Mouse (Mus musculus): Measurements from ENCODE around the gene Tmem189. TPM values are rescaled to one million over a fixed set of nuclear protein-coding genes. Genes with fewer than 3 reads are reported as not detected.

The Tmem189 gene
- polyA plus RNA-seq, 1 experiment from 2014 or later = 33.4 TPM

GRCm38 (mm10) chr2:167671101-167671633 is 18.5 kb downstream of the Tmem189 start:
- WGBS = 85% methylated on average over 5 of the region's 5 CpGs
- Histone ChIP-seq H3K4me2 (no peak overlapping the region), H3K27me3 (replicated peaks) (no peaks in the 10 kb centered on the region), H3K9me3 (no peaks in the 10 kb centered on the region), H3K36me3 (replicated peaks) (no peaks in the 10 kb centered on the region), H3K27ac (no peak overlapping the region), H3K9ac (no peak overlapping the region), H3K4me1 (peaks cover 2% of the 10 kb centered on the region; the same call in 1 of the 2 replicates), H3K4me3 (no peak overlapping the region)
- no peak for ATAC-seq (replicated peaks)

- no peaks in the 10 kb centered on the region for H3K27me3 ChIP-seq (replicated peaks)
- H3K9me3 ChIP-seq = no peaks in the 10 kb centered on the region
- H3K4me2 ChIP-seq = no peak overlapping the region
- no peak overlapping the region for H3K9ac ChIP-seq
- H3K36me3 ChIP-seq (replicated peaks) = no peaks in the 10 kb centered on the region
- H3K27ac ChIP-seq = no peak overlapping the region
- peaks cover 2% of the 10 kb centered on the region; the same call in 1 of the 2 replicates for H3K4me1 ChIP-seq
- 76% methylated on average over 4 of the region's 4 CpGs for WGBS
- no peak for ATAC-seq (replicated peaks)
- no peak overlapping the region for H3K4me3 ChIP-seq
These were observed 20.2 kb downstream of the Tmem189 start for GRCm38 (mm10) chr2:167669398-167669797.

- Histone ChIP-seq H3K36me3 (replicated peaks) (no peaks in the 10 kb centered on the region), H3K4me2 (no peak overlapping the region), H3K27me3 (replicated peaks) (no peaks in the 10 kb centered on the region), H3K4me1 (peaks cover 2% of the 10 kb centered on the region; the same call in 1 of the 2 replicates), H3K9ac (no peak overlapping the region), H3K4me3 (no peak overlapping the region), H3K9me3 (no peaks in the 10 kb centered on the region), H3K27ac (no peak overlapping the region)
- WGBS = 89% methylated on average over 5 of the region's 5 CpGs
- no peak for ATAC-seq (replicated peaks)
These were observed 21.2 kb downstream of the Tmem189 start for GRCm38 (mm10) chr2:167668426-167668825.

GRCm38 (mm10) chr2:167665972-167666713 is 23.5 kb downstream of the Tmem189 start:
- Histone ChIP-seq H3K4me2 (no peak overlapping the region), H3K27me3 (replicated peaks) (0 out of 2 replicates have a peak, but pooled peaks cover 2% of the 10 kb centered on the region), H3K36me3 (replicated peaks) (no peaks in the 10 kb centered on the region), H3K27ac (no peak overlapping the region), H3K9ac (no peak overlapping the region), H3K9me3 (no peaks in the 10 kb centered on the region), H3K4me3 (no peak overlapping the region), H3K4me1 (peaks cover 5% of the 10 kb centered on the region)
- WGBS = 85% methylated on average over 18 of the region's 18 CpGs
- ATAC-seq (replicated peaks) = no peak

GRCm38 (mm10) chr2:167662713-167663112 is 26.9 kb downstream of the Tmem189 start:
- H3K9ac ChIP-seq = no peak overlapping the region
- H3K27ac ChIP-seq = no peak overlapping the region
- H3K4me1 ChIP-seq = peaks cover 25% of the 10 kb centered on the region
- no peak overlapping the region for H3K4me2 ChIP-seq
- ATAC-seq (replicated peaks) = no peak
- no peaks in the 10 kb centered on the region for H3K9me3 ChIP-seq
- WGBS = 49% methylated on average over 6 of the region's 6 CpGs
- no peaks in the 10 kb centered on the region for H3K36me3 ChIP-seq (replicated peaks)
- H3K4me3 ChIP-seq = no peak overlapping the region
- 0 out of 2 replicates have a peak, but pooled peaks cover 2% of the 10 kb centered on the region for H3K27me3 ChIP-seq (replicated peaks)

DNA sequence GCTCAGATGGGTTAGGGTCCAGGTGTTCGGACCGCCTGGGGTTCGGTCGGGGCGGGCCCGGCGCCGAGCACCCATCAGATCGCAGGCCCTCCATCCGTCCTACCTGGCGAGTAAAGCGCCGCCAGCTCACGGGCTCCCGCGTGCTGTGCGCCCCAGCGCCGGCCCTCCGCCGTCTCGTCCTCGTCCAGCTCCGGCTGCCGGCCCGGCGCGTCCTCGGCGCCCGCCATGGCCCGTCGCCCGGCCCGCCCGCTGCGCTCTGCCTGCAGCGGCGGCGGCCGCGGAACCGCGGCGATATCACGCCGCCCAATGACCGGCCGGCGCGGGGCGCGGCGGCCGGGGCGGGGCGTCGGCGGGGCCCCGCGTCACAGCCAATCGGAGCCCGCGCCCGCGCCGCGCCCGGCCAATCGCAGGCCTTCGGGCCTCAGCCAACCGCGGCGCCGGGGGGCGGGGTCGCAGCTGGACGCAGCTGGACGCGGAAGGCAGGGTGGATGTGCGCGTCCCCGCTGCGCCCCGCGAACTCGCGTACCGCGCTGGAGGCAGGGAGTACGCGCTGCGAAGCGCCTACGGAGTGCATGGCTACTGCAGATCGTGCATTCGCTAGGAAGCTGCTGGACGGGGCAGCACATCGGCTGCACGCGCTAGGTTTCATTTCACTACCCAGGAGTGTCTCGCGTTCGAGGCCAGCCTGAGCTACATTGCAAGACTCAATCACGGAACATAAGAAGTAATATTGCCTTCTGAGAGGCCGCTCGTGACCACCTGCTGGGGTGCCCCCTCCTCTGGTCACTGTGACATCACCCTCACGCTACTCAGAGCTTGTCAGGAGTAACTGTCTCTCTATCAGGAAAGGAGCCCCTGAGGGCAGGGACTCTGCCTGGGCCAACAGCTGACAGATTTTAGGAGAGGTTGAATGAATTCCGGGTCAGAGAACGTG is 28.1 kb downstream of the Tmem189 start, which contains the start of gene Gm20431:
Gene Gm20431 (minus strand): TSS at position 227 of the 934 bp plus-strand sequence.
- H3K4me1 ChIP-seq = peaks cover 29% of the 10 kb centered on the region
- WGBS = under 1% methylated on average over 110 of the region's 110 CpGs
- no peaks in the 10 kb centered on the region for H3K9me3 ChIP-seq
- H3K4me3 ChIP-seq = peak within 1 kb of the TSS; percentile 93
- peak; percentile 96 for ATAC-seq (replicated peaks)
- H3K27me3 ChIP-seq (replicated peaks) = 0 out of 2 replicates have a peak, but pooled peaks cover 2% of the 10 kb centered on the region
- peak within 1 kb of the TSS; percentile 73 for H3K27ac ChIP-seq
- no peaks in the 10 kb centered on the region for H3K36me3 ChIP-seq (replicated peaks)
- peak within 1 kb of the TSS; percentile 86 for H3K9ac ChIP-seq
- H3K4me2 ChIP-seq = peak within 1 kb of the TSS; percentile 98

DNA sequence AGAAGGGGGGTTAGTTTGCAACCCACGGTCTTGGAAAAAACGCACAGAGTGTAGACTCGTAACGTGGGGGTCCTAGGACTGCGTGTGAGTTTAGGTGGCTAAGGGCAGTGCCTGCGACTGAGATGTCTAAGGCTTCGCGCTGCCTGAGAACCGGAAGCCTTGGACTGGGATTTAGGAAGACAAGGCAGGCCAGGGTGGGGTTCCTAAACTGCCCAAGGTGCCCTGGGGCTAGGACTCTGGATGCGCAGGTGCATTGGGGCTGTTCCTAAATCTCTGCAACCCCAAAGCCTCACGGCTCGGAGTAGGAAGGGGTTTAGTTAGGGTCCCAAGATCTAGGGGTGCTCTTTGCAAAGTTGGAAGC is 29.0 kb downstream of the Tmem189 start:
- peak overlapping the region; percentile 86 for H3K9ac ChIP-seq
- H3K36me3 ChIP-seq (replicated peaks) = no peaks in the 10 kb centered on the region
- peak; percentile 10; the same call in 1 of the 2 replicates for ATAC-seq (replicated peaks)
- peak overlapping the region; percentile 98 for H3K4me2 ChIP-seq
- WGBS = under 1% methylated on average over 12 of the region's 12 CpGs
- 0 out of 2 replicates have a peak, but pooled peaks cover 2% of the 10 kb centered on the region for H3K27me3 ChIP-seq (replicated peaks)
- H3K4me1 ChIP-seq = peaks cover 29% of the 10 kb centered on the region
- peak overlapping the region; percentile 93 for H3K4me3 ChIP-seq
- H3K27ac ChIP-seq = no peak overlapping the region
- H3K9me3 ChIP-seq = no peaks in the 10 kb centered on the region

DNA sequence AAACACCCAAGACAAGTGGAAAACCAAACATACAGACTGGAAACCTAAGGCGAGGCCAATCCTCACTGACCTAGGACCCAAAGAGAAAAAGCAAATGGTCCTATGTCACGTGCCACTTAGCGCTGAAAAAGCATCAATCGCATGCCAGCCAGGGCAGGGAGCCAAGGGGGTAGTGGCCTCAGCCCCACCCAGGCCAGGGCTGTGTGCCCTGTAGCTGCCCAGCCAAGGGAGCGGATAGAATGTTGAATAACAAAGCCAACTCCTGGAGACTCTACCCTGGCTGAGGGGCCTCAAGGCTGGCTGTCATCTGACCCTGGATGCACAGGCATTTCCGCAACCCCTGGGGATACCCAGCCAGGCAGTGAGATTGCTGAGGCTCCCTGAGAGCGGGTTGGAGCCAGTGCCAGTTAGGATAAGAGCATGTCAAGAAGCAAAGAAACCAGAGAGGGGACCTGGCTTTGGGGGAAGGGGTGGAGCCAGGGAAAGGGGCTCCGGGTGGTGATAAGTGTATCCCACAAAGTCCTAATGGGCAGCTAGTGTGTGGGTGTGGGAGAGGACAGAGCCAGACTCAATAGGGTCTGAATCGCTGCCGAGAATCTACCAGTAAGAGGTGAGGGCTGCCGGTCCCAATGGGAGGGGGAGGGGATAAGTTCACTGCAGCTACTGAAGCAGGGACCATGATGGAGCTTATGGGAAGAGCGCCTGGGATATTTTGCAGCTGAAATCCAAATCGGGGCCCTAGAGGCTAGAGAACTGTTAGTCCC is 29.6 kb downstream of the Tmem189 start:
- ATAC-seq (replicated peaks) = no peak
- H3K9ac ChIP-seq = peak overlapping the region; percentile 86
- 23% methylated on average over 13 of the region's 13 CpGs for WGBS
- no peak overlapping the region for H3K27ac ChIP-seq
- H3K9me3 ChIP-seq = no peaks in the 10 kb centered on the region
- H3K4me1 ChIP-seq = peaks cover 29% of the 10 kb centered on the region
- H3K4me2 ChIP-seq = peak overlapping the region; percentile 98
- no peaks in the 10 kb centered on the region for H3K36me3 ChIP-seq (replicated peaks)
- 0 out of 2 replicates have a peak, but pooled peaks cover 2% of the 10 kb centered on the region for H3K27me3 ChIP-seq (replicated peaks)
- peak overlapping the region; percentile 93 for H3K4me3 ChIP-seq

- peak overlapping the region; percentile 98 for H3K4me2 ChIP-seq
- H3K27ac ChIP-seq = no peak overlapping the region
- H3K9ac ChIP-seq = 0 out of 2 replicates have a peak overlapping the region, but pooled peaks have one; percentile 11
- H3K27me3 ChIP-seq (replicated peaks) = 0 out of 2 replicates have a peak, but pooled peaks cover 2% of the 10 kb centered on the region
- 82% methylated on average over 10 of the region's 10 CpGs for WGBS
- H3K36me3 ChIP-seq (replicated peaks) = no peaks in the 10 kb centered on the region
- H3K4me3 ChIP-seq = no peak overlapping the region
- peaks cover 29% of the 10 kb centered on the region for H3K4me1 ChIP-seq
- H3K9me3 ChIP-seq = no peaks in the 10 kb centered on the region
- ATAC-seq (replicated peaks) = no peak
These were observed 30.3 kb downstream of the Tmem189 start for GRCm38 (mm10) chr2:167659177-167659846.

- Histone ChIP-seq H3K36me3 (replicated peaks) (no peaks in the 10 kb centered on the region), H3K4me1 (peaks cover 29% of the 10 kb centered on the region), H3K27me3 (replicated peaks) (0 out of 2 replicates have a peak, but pooled peaks cover 2% of the 10 kb centered on the region), H3K4me3 (no peak overlapping the region), H3K4me2 (no peak overlapping the region), H3K9ac (no peak overlapping the region), H3K27ac (no peak overlapping the region), H3K9me3 (no peaks in the 10 kb centered on the region)
- WGBS = 87% methylated on average over 11 of the region's 11 CpGs
- ATAC-seq (replicated peaks) = no peak
These were observed 30.9 kb downstream of the Tmem189 start for GRCm38 (mm10) chr2:167658712-167659111.

GRCm38 (mm10) chr2:167657973-167658372 is 31.6 kb downstream of the Tmem189 start:
- no peak overlapping the region for H3K4me3 ChIP-seq
- no peak overlapping the region for H3K4me2 ChIP-seq
- 0 out of 2 replicates have a peak, but pooled peaks cover 2% of the 10 kb centered on the region for H3K27me3 ChIP-seq (replicated peaks)
- no peak for ATAC-seq (replicated peaks)
- H3K9me3 ChIP-seq = no peaks in the 10 kb centered on the region
- 95% methylated on average over 4 of the region's 4 CpGs for WGBS
- peaks cover 29% of the 10 kb centered on the region for H3K4me1 ChIP-seq
- H3K36me3 ChIP-seq (replicated peaks) = no peaks in the 10 kb centered on the region; the same call in 1 of the 2 replicates
- no peak overlapping the region for H3K9ac ChIP-seq
- H3K27ac ChIP-seq = no peak overlapping the region
